22 mouse cellular contexts compared by ENCODE assay signal in genomic region chr9:35459594-35459993, GRCm38 (mm10). TPM values are rescaled to one million over a fixed set of nuclear protein-coding genes. Genes with fewer than 3 reads are reported as not detected.
"Had no signal": no experiment of that assay in that cellular context is flagged by ENCODE, and none has a peak within 500 bp of the region (broad histone marks: within the 10 kb centered on the region; RNA-seq: fewer than 3 reads in every experiment).

No protein-coding gene starts in this region.

- DNase-seq: kidney, adult 11 months; kidney, adult 9 months; kidney, postnatal 14 days; left cerebral cortex, postnatal 4 days; lung, adult 18-20 months; lung, postnatal 4 days; midbrain, embryonic 14.5 days; right cerebral cortex, postnatal 14 days; thymus, postnatal 25 days had no signal

- ATAC-seq: lung, postnatal 0 days had no signal

RNA-seq across cellular contexts. Expression of gene Gm1113, which starts 58.5 kb away (rescaled TPM):
- total RNA-seq: layer of hippocampus, adult 18-20 months; layer of hippocampus, postnatal 10 days; left cerebral cortex, postnatal 4 days; liver, adult 2 months; megakaryocyte, adult 5-6 weeks had no signal
- polyA plus RNA-seq: intestine, embryonic 14.5 days; limb, embryonic 13.5 days; liver, adult 2 months; liver, embryonic 14.5 days; lung, postnatal 0 days; midbrain, embryonic 10.5 days; midbrain, embryonic 14.5 days; myocyte; neural tube, embryonic 12.5 days; small intestine, adult 2 months; stomach, embryonic 16.5 days had no signal
